Mouse (Mus musculus): ENCODE results near the gene Bcl2l2. TPM values are rescaled to one million over a fixed set of nuclear protein-coding genes. Genes with fewer than 3 reads are reported as not detected.
A peak's percentile ranks its signal among the peaks of the same experiment; 100 is the strongest.

Gene Bcl2l2
- polyA plus RNA-seq (2014; fragmentation: Nextera tagmentation; extraction: Ambion mirVana), result 3.1 and 3.2 TPM in 2 replicates

- H3K9ac ChIP-seq (ENCODE audit: low read length), result peak within 1 kb of the TSS; percentile 82
- H3K4me1 ChIP-seq (replicated peaks; ENCODE audit: control insufficient read depth, insufficient read depth, low read length), result peaks cover 11% of the 10 kb centered on the region; the same call in 1 of the 2 replicates
- peak; percentile 93 for DNase-seq (ENCODE audit: low spot score)
- WGBS, result under 1% methylated on average over 26 of the region's 27 CpGs
- peak within 1 kb of the TSS; percentile 80 for H3K4me2 ChIP-seq (ENCODE audit: low read depth, low read length, severe bottlenecking)
- H3K4me3 ChIP-seq (ENCODE audit: low read depth, low read length), result peak within 1 kb of the TSS; percentile 60
- no peaks in the 10 kb centered on the region for H3K36me3 ChIP-seq (ENCODE audit: control insufficient read depth, insufficient read depth, low read length)
- H3K9me3 ChIP-seq (ENCODE audit: control insufficient read depth, low read length), result no peaks in the 10 kb centered on the region
- no peaks in the 10 kb centered on the region for H3K27me3 ChIP-seq (ENCODE audit: control insufficient read depth, insufficient read depth, low read length)
- peak within 1 kb of the TSS; percentile 72 for H3K27ac ChIP-seq (ENCODE audit: low read depth, low read length)
- peak; percentile 88 for ATAC-seq (replicated peaks; ENCODE audit: low FRiP score)
Measured at GRCm38 (mm10) chr14:54883154-54884021, at the start of gene Bcl2l2, which contains the start of gene Gm20521. TSS of gene Bcl2l2 (plus strand) at chr14:54883377. TSS of gene Gm20521 (plus strand) at chr14:54883441.

GRCm38 (mm10) chr14:54843461-54843860, 39.7 kb upstream of the Bcl2l2 start:
- no peak for DNase-seq (ENCODE audit: low spot score)
- ATAC-seq (replicated peaks; ENCODE audit: low FRiP score), result no peak
- no peaks in the 10 kb centered on the region for H3K4me1 ChIP-seq (replicated peaks; ENCODE audit: control insufficient read depth, insufficient read depth, low read length)

GRCm38 (mm10) chr14:54855726-54856125, 27.5 kb upstream of the Bcl2l2 start:
- Histone ChIP-seq H3K4me2 (ENCODE audit: low read depth, low read length, severe bottlenecking) (no peak overlapping the region), H3K4me3 (ENCODE audit: low read depth, low read length) (no peak overlapping the region), H3K36me3 (ENCODE audit: control insufficient read depth, insufficient read depth, low read length) (no peaks in the 10 kb centered on the region; the same call in 1 of the 2 replicates), H3K27ac (ENCODE audit: low read depth, low read length) (no peak overlapping the region), H3K9ac (ENCODE audit: low read length) (no peak overlapping the region), H3K4me1 (replicated peaks; ENCODE audit: control insufficient read depth, insufficient read depth, low read length) (no peaks in the 10 kb centered on the region), H3K27me3 (ENCODE audit: control insufficient read depth, insufficient read depth, low read length) (no peaks in the 10 kb centered on the region), H3K9me3 (ENCODE audit: control insufficient read depth, low read length) (no peaks in the 10 kb centered on the region)
- ATAC-seq (replicated peaks; ENCODE audit: low FRiP score) (no peak), DNase-seq (ENCODE audit: low spot score) (no peak)
- 95% methylated on average over 3 of the region's 3 CpGs for WGBS

More at GRCm38 (mm10) chr14:54843461-54843860, 39.7 kb upstream of the Bcl2l2 start:
- 4% methylated on average over 4 of the region's 4 CpGs for WGBS
- Histone ChIP-seq H3K36me3 (ENCODE audit: control insufficient read depth, insufficient read depth, low read length) (no peaks in the 10 kb centered on the region), H3K4me2 (ENCODE audit: low read depth, low read length, severe bottlenecking) (no peak overlapping the region), H3K9me3 (ENCODE audit: control insufficient read depth, low read length) (no peaks in the 10 kb centered on the region), H3K9ac (ENCODE audit: low read length) (no peak overlapping the region), H3K4me3 (ENCODE audit: low read depth, low read length) (no peak overlapping the region), H3K27me3 (ENCODE audit: control insufficient read depth, insufficient read depth, low read length) (no peaks in the 10 kb centered on the region), H3K27ac (ENCODE audit: low read depth, low read length) (no peak overlapping the region)

GRCm38 (mm10) chr14:54856703-54857102, 26.5 kb upstream of the Bcl2l2 start:
- Histone ChIP-seq H3K9me3 (ENCODE audit: control insufficient read depth, low read length) (no peaks in the 10 kb centered on the region), H3K27ac (ENCODE audit: low read depth, low read length) (no peak overlapping the region), H3K4me2 (ENCODE audit: low read depth, low read length, severe bottlenecking) (no peak overlapping the region), H3K27me3 (ENCODE audit: control insufficient read depth, insufficient read depth, low read length) (no peaks in the 10 kb centered on the region), H3K4me1 (replicated peaks; ENCODE audit: control insufficient read depth, insufficient read depth, low read length) (no peaks in the 10 kb centered on the region), H3K9ac (ENCODE audit: low read length) (no peak overlapping the region), H3K4me3 (ENCODE audit: low read depth, low read length) (no peak overlapping the region), H3K36me3 (ENCODE audit: control insufficient read depth, insufficient read depth, low read length) (no peaks in the 10 kb centered on the region; the same call in 1 of the 2 replicates)
- ATAC-seq (replicated peaks; ENCODE audit: low FRiP score) (no peak), DNase-seq (ENCODE audit: low spot score) (no peak)
- WGBS, result 90% methylated on average over 7 of the region's 7 CpGs

GRCm38 (mm10) chr14:54857891-54858290, 25.3 kb upstream of the Bcl2l2 start:
- ATAC-seq (replicated peaks; ENCODE audit: low FRiP score), result no peak
- H3K9ac ChIP-seq (ENCODE audit: low read length), result no peak overlapping the region
- DNase-seq (ENCODE audit: low spot score), result no peak

GRCm38 (mm10) chr14:54860511-54860910, 22.7 kb upstream of the Bcl2l2 start:
- Histone ChIP-seq H3K9me3 (ENCODE audit: control insufficient read depth, low read length) (no peaks in the 10 kb centered on the region), H3K9ac (ENCODE audit: low read length) (no peak overlapping the region), H3K27ac (ENCODE audit: low read depth, low read length) (no peak overlapping the region), H3K36me3 (ENCODE audit: control insufficient read depth, insufficient read depth, low read length) (no peaks in the 10 kb centered on the region; the same call in 1 of the 2 replicates), H3K27me3 (ENCODE audit: control insufficient read depth, insufficient read depth, low read length) (no peaks in the 10 kb centered on the region), H3K4me1 (replicated peaks; ENCODE audit: control insufficient read depth, insufficient read depth, low read length) (no peaks in the 10 kb centered on the region; the same call in 1 of the 2 replicates), H3K4me3 (ENCODE audit: low read depth, low read length) (no peak overlapping the region), H3K4me2 (ENCODE audit: low read depth, low read length, severe bottlenecking) (no peak overlapping the region)
- no peak for ATAC-seq (replicated peaks; ENCODE audit: low FRiP score)
- 45% methylated on average over 2 of the region's 2 CpGs for WGBS
- peak; percentile 72 for DNase-seq (ENCODE audit: low spot score)

More at GRCm38 (mm10) chr14:54857891-54858290, 25.3 kb upstream of the Bcl2l2 start:
- no peaks in the 10 kb centered on the region for H3K27me3 ChIP-seq (ENCODE audit: control insufficient read depth, insufficient read depth, low read length)
- H3K4me3 ChIP-seq (ENCODE audit: low read depth, low read length), result no peak overlapping the region
- H3K4me2 ChIP-seq (ENCODE audit: low read depth, low read length, severe bottlenecking), result no peak overlapping the region
- no peak overlapping the region for H3K27ac ChIP-seq (ENCODE audit: low read depth, low read length)
- WGBS, result 94% methylated on average over 9 of the region's 9 CpGs
- no peaks in the 10 kb centered on the region for H3K4me1 ChIP-seq (replicated peaks; ENCODE audit: control insufficient read depth, insufficient read depth, low read length)
- H3K9me3 ChIP-seq (ENCODE audit: control insufficient read depth, low read length), result no peaks in the 10 kb centered on the region
- no peaks in the 10 kb centered on the region; the same call in 1 of the 2 replicates for H3K36me3 ChIP-seq (ENCODE audit: control insufficient read depth, insufficient read depth, low read length)

- peak overlapping the region; percentile 94 for H3K9ac ChIP-seq (ENCODE audit: low read length)
- no peaks in the 10 kb centered on the region for H3K36me3 ChIP-seq (ENCODE audit: control insufficient read depth, insufficient read depth, low read length)
- H3K4me1 ChIP-seq (replicated peaks; ENCODE audit: control insufficient read depth, insufficient read depth, low read length), result no peaks in the 10 kb centered on the region; the same call in 1 of the 2 replicates
- H3K4me3 ChIP-seq (ENCODE audit: low read depth, low read length), result peak overlapping the region; percentile 91
- WGBS, result 0% methylated on average over 45 of the region's 56 CpGs
- ATAC-seq (replicated peaks; ENCODE audit: low FRiP score), result peak; percentile 100
- H3K4me2 ChIP-seq (ENCODE audit: low read depth, low read length, severe bottlenecking), result peak overlapping the region; percentile 66
- DNase-seq (ENCODE audit: low spot score), result peak; percentile 97
- H3K27ac ChIP-seq (ENCODE audit: low read depth, low read length), result peak overlapping the region; percentile 65
- H3K27me3 ChIP-seq (ENCODE audit: control insufficient read depth, insufficient read depth, low read length), result no peaks in the 10 kb centered on the region
- H3K9me3 ChIP-seq (ENCODE audit: control insufficient read depth, low read length), result no peaks in the 10 kb centered on the region
Measured at GRCm38 (mm10) chr14:54863501-54864312, 19.5 kb upstream of the Bcl2l2 start.

- no peaks in the 10 kb centered on the region; the same call in 1 of the 2 replicates for H3K4me1 ChIP-seq (replicated peaks; ENCODE audit: control insufficient read depth, insufficient read depth, low read length)
- H3K36me3 ChIP-seq (ENCODE audit: control insufficient read depth, insufficient read depth, low read length), result no peaks in the 10 kb centered on the region
- DNase-seq (ENCODE audit: low spot score) (no peak), ATAC-seq (replicated peaks; ENCODE audit: low FRiP score) (0 out of 2 replicates have a peak, but pooled peaks have one; percentile 7)
- peak overlapping the region; percentile 91 for H3K4me3 ChIP-seq (ENCODE audit: low read depth, low read length)
- H3K4me2 ChIP-seq (ENCODE audit: low read depth, low read length, severe bottlenecking), result peak overlapping the region; percentile 66
- no peaks in the 10 kb centered on the region for H3K27me3 ChIP-seq (ENCODE audit: control insufficient read depth, insufficient read depth, low read length)
- no peak overlapping the region; the same call in 1 of the 2 replicates for H3K27ac ChIP-seq (ENCODE audit: low read depth, low read length)
- H3K9ac ChIP-seq (ENCODE audit: low read length), result peak overlapping the region; percentile 94
- WGBS, result 19% methylated on average over 21 of the region's 21 CpGs
- no peaks in the 10 kb centered on the region for H3K9me3 ChIP-seq (ENCODE audit: control insufficient read depth, low read length)
Measured at GRCm38 (mm10) chr14:54864313-54865036, 18.7 kb upstream of the Bcl2l2 start.

Data from forebrain, embryonic 11.5 days (tissue).